Mouse (Mus musculus): ENCODE measurements around the gene 6430548M08Rik. TPM values are rescaled to one million over a fixed set of nuclear protein-coding genes. Genes with fewer than 3 reads are reported as not detected.

6430548M08Rik gene
- polyA plus RNA-seq, 1 experiment from 2014 or later, result 3.4 TPM

DNA sequence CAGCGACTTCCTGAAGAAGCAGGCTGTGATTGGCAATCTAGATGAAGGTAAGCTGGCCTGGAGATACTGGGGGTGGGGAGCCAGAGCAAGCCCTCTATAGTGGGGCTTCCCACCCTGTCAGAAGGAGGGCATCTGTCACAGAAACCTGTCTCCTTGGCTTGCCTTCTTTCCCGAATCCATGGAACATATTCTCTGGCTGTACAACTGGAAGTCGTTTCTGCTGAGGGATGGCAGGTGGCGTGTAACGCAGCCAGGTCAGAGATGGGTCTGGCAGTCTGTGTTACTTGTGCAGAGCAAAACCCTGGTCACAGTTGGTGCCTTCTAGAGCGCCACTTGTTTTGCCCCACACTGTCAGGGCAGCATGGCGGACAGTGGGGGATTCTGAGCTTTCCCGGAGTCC is 46.4 kb downstream of the 6430548M08Rik start:
- peaks cover 60% of the 10 kb centered on the region for H3K4me1 ChIP-seq
- WGBS, result 80% methylated on average over 8 of the region's 8 CpGs
- no peaks in the 10 kb centered on the region for H3K9me3 ChIP-seq
- peaks cover 40% of the 10 kb centered on the region for H3K27me3 ChIP-seq (replicated peaks; ENCODE audit: low read depth, poor library complexity, severe bottlenecking)
- no peak for DNase-seq (ENCODE audit: low spot score)
- no peak overlapping the region for H3K27ac ChIP-seq (replicated peaks)
- no peaks in the 10 kb centered on the region for H3K36me3 ChIP-seq (replicated peaks)
- H3K4me3 ChIP-seq, result no peak overlapping the region

DNA sequence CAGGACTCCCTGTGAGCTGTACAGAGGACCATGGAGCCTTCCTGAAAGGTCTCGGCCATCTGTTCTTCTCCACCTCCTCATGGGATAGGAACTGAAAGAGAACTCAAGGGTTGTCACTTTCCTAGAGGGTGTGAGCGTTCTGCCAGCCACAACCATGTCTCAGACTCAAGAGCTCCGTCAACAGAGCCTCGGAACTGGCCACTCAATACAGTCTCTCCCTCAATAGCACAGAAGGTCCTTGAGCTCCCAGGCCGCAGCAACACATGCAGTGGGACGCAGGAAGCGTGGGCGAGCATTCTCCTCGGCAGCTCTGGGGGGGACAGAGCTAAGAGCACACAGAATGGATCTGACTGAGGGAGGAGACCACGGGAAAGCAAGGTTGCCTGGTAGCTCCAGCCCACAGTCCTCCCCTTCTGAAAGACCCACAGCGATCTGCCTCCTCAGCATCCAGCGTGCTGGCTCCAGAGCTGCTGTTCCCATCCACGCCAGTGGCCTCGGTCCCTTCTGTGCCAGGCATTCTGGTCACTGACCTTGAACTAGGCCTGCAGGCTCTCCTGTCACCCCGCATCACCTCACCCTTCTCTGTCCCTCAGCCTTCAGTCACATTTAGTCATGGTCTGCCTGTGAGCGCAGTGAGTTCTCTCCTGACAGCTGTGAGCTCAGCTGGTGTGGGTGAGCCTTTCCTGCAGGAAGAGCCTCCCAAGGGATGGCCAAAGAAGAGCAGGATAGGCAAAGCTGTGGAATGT is 47.9 kb downstream of the 6430548M08Rik start:
- Histone ChIP-seq H3K27ac (replicated peaks) (no peak overlapping the region), H3K36me3 (replicated peaks) (no peaks in the 10 kb centered on the region), H3K27me3 (replicated peaks; ENCODE audit: low read depth, poor library complexity, severe bottlenecking) (peaks cover 53% of the 10 kb centered on the region), H3K9me3 (no peaks in the 10 kb centered on the region), H3K4me1 (peaks cover 46% of the 10 kb centered on the region), H3K4me3 (no peak overlapping the region)
- no peak for DNase-seq (ENCODE audit: low spot score)
- WGBS, result 79% methylated on average over 16 of the region's 16 CpGs

DNA sequence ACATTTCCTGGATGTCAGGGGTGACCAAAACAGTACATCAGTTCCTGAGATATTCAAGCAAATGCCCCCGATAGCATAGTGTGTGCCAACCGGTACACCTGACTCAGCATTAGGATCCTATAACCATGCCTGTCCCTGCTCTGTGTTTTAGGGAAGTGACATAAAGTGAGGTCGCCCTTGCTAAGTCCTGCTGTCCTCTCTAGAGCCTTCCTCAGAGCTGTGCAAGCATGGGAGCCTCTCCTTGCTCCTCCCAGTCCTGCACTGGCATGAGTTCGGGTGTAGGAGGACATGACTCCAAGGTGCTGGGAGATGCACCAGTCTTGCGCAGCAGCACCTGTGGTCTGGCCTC is 48.4 kb downstream of the 6430548M08Rik start:
- DNase-seq (ENCODE audit: low spot score), result no peak
- Histone ChIP-seq H3K27me3 (replicated peaks; ENCODE audit: low read depth, poor library complexity, severe bottlenecking) (peaks cover 58% of the 10 kb centered on the region), H3K27ac (replicated peaks) (no peak overlapping the region), H3K4me1 (peaks cover 41% of the 10 kb centered on the region), H3K9me3 (no peaks in the 10 kb centered on the region), H3K4me3 (no peak overlapping the region), H3K36me3 (replicated peaks) (no peaks in the 10 kb centered on the region)
- 87% methylated on average over 5 of the region's 5 CpGs for WGBS

DNA sequence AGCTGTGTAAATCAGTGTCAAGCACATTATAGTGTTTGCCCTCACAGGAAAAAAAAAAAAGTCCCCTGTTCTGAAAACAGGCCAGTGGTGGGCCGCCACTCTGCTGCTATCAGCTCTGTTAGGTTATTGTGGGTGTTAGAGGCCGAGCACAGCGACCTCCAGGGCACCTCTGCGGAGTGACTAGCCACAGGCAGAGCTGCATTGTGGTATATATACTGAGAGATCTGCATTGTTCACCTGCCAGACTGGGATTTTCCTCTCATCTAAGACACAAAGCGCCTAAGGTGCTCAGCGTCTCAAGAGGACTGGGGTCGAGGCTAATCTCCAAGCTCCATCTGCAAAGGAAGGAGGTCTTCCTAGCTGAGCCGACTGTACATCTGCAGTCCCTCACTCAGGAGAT is 49.4 kb downstream of the 6430548M08Rik start:
- 73% methylated on average over 8 of the region's 8 CpGs for WGBS

DNA sequence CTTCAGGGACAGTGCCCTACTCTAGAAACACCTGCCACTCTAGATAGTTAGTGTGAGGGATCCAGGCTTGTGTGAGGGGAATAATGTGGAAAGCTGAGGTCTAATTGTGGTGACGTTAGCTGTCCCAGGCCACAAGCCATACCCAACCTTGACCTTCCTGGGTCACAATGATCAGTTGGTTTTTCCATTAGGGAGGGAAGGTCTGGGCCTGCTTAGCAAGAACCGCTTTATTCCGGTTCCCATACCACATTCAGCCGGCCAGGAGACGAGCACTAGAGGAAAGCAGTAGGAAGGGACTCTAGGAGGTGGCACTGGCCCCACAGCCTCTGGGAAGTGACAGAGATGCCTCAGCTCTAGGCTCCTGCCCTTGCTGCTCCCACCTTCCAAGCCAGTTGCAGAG is 50.1 kb downstream of the 6430548M08Rik start:
- Histone ChIP-seq H3K9me3 (no peaks in the 10 kb centered on the region), H3K36me3 (replicated peaks) (no peaks in the 10 kb centered on the region), H3K27ac (replicated peaks) (0 out of 2 replicates have a peak overlapping the region, but pooled peaks have one; percentile 5), H3K4me1 (peaks cover 53% of the 10 kb centered on the region), H3K27me3 (replicated peaks; ENCODE audit: low read depth, poor library complexity, severe bottlenecking) (peaks cover 72% of the 10 kb centered on the region), H3K4me3 (no peak overlapping the region)
- DNase-seq (ENCODE audit: low spot score), result no peak
- WGBS, result 79% methylated on average over 5 of the region's 5 CpGs

More for the DNA sequence above, 49.4 kb downstream of the 6430548M08Rik start:
- Histone ChIP-seq H3K9me3 (no peaks in the 10 kb centered on the region), H3K4me3 (no peak overlapping the region), H3K4me1 (peaks cover 48% of the 10 kb centered on the region), H3K27ac (replicated peaks) (no peak overlapping the region), H3K27me3 (replicated peaks; ENCODE audit: low read depth, poor library complexity, severe bottlenecking) (peaks cover 68% of the 10 kb centered on the region), H3K36me3 (replicated peaks) (no peaks in the 10 kb centered on the region)
- no peak for DNase-seq (ENCODE audit: low spot score)

DNA sequence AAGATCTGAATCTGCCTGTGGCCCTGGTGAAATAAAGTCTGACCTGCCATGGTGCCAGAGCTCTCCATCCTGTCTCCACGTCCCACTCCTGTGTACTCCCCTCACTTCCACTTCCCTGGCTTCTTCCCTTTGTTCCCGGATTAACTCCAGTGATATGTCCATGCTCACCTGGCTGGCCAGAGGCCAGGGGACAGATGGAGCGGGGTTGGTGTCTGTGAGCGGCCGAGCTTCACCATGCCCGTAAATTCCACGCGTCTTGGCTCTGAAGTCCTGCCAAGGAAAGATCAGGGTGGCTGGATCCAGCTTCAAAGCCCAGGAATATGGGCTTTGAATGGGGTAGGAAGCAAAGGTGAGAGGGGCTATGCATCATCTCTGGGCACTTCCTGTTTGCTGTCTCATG is 53.2 kb downstream of the 6430548M08Rik start:
- H3K27ac ChIP-seq (replicated peaks), result no peak overlapping the region
- 90% methylated on average over 8 of the region's 8 CpGs for WGBS
- H3K9me3 ChIP-seq, result no peaks in the 10 kb centered on the region
- no peak for DNase-seq (ENCODE audit: low spot score)
- peaks cover 63% of the 10 kb centered on the region for H3K27me3 ChIP-seq (replicated peaks; ENCODE audit: low read depth, poor library complexity, severe bottlenecking)
- no peaks in the 10 kb centered on the region for H3K36me3 ChIP-seq (replicated peaks)
- H3K4me3 ChIP-seq, result no peak overlapping the region
- peaks cover 51% of the 10 kb centered on the region for H3K4me1 ChIP-seq

DNA sequence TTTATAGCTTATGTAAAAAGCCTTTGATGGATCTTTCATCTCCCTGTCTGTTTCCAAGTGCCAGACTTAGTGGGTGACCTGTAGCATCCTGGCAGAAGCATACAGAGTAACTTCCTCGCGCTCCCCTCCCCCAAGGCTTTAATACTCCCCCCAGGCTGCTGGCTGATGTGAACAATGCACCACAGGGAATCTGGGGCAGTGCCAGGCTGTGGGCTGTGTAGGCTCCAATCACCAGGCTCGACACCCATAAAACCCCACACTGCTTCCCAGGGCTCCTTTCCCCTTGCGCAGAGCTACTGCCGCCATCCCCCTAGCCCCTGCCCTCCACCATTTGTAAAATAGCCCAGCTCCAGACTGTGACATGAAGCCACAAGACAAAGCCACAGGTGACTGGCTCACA is 53.9 kb downstream of the 6430548M08Rik start:
- Histone ChIP-seq H3K4me3 (no peak overlapping the region), H3K36me3 (replicated peaks) (no peaks in the 10 kb centered on the region), H3K27ac (replicated peaks) (peak overlapping the region; percentile 37), H3K9me3 (no peaks in the 10 kb centered on the region), H3K4me1 (peaks cover 46% of the 10 kb centered on the region), H3K27me3 (replicated peaks; ENCODE audit: low read depth, poor library complexity, severe bottlenecking) (peaks cover 64% of the 10 kb centered on the region)
- DNase-seq (ENCODE audit: low spot score), result no peak
- WGBS, result 29% methylated on average over 5 of the region's 5 CpGs

DNA sequence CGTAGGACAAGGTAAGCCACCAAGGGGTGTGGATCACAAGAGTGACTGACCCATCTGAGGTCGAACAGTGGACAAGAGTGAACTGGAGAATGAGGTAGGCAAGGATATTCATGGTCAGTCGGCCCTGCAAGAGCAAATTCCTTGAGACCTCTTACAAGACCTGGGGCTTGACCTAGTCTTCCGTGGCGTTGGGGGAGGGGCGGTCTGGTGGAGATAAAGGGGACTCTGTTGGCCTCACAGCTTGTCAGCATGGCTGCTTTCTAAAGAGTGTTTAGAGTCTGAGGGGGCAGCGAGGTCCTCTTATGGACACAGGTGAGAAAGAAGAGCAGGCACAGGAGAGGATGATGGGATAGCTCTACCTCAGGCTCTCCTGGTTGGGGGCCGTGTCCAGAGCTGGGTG is 55.2 kb downstream of the 6430548M08Rik start:
- DNase-seq (ENCODE audit: low spot score), result no peak
- Histone ChIP-seq H3K27ac (replicated peaks) (no peak overlapping the region; the same call in 1 of the 2 replicates), H3K4me3 (no peak overlapping the region), H3K36me3 (replicated peaks) (no peaks in the 10 kb centered on the region), H3K4me1 (peaks cover 36% of the 10 kb centered on the region), H3K9me3 (no peaks in the 10 kb centered on the region), H3K27me3 (replicated peaks; ENCODE audit: low read depth, poor library complexity, severe bottlenecking) (peaks cover 74% of the 10 kb centered on the region)
- WGBS, result 37% methylated on average over 8 of the region's 8 CpGs

DNA sequence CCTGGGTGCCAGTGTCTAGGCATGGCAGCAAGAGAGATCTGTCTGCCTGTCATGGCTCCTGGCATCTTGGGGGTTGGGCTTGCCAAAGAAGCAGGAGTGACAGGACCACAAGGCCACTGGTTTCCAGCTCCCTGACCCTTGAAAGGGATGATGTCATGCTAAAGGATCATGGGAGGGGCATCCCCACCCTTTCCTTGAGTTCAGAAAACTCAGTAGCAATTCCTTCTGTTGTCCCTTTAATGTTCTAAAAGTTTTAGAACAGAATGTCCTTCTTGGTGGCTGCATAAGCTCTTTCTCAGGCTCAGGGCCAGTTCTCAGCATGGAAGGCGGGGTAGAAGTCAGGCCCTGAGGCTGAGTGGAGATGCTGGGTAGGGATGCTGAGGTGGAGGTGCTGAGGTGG is 59.2 kb downstream of the 6430548M08Rik start:
- Histone ChIP-seq H3K27me3 (replicated peaks; ENCODE audit: low read depth, poor library complexity, severe bottlenecking) (peaks cover 82% of the 10 kb centered on the region), H3K4me3 (no peak overlapping the region), H3K4me1 (peaks cover 63% of the 10 kb centered on the region), H3K27ac (replicated peaks) (no peak overlapping the region), H3K9me3 (no peaks in the 10 kb centered on the region), H3K36me3 (replicated peaks) (no peaks in the 10 kb centered on the region)
- DNase-seq (ENCODE audit: low spot score), result no peak
- 67% methylated on average over 1 of the region's 1 CpGs for WGBS

DNA sequence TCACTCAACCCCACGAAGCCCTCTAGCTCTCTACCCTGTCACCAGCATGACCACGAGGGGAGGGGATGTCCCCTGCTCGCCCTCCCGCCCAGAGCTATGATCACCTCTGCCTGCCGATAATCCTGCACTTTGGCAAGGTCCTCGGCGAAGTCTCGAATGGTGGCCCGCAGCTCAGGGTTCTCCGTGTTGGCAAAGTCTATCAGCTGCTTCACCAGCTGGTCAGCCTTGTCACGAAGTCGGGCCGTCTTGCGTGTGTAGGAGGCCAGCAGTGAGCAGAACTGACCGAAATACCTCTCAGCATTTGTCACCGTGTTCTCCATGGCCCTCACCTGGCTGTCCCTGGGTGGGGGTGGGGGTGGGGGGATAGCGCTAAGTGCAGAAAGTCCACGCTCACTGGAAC is 60.7 kb downstream of the 6430548M08Rik start:
- Histone ChIP-seq H3K27me3 (replicated peaks; ENCODE audit: low read depth, poor library complexity, severe bottlenecking) (peaks cover 74% of the 10 kb centered on the region), H3K27ac (replicated peaks) (no peak overlapping the region)

DNA sequence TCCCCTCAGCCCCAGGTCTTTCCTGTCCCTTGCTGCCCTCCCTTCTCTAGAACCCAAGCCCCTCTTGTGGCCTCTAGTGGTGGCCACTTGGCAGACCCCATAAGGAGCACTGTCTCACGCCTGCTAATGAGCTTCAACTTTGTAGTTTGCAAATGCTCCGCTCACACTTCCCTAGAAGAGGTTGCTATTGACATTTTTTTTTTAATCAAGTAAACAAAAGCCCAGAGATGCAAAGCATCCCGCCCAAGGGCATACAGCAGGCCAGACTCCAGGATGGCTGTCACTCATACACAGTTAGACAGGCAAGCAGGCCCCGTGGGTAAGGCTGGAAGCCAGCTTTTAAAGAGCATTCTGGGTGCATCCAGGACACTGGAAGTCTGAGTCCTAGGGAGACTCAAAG is 62.7 kb downstream of the 6430548M08Rik start:
- H3K9me3 ChIP-seq, result no peaks in the 10 kb centered on the region
- DNase-seq (ENCODE audit: low spot score), result no peak
- H3K4me1 ChIP-seq, result peaks cover 71% of the 10 kb centered on the region
- WGBS, result 12% methylated on average over 4 of the region's 4 CpGs
- peak overlapping the region; percentile 84 for H3K27ac ChIP-seq (replicated peaks)
- H3K27me3 ChIP-seq (replicated peaks; ENCODE audit: low read depth, poor library complexity, severe bottlenecking), result peaks cover 68% of the 10 kb centered on the region
- peak overlapping the region; percentile 45 for H3K4me3 ChIP-seq
- H3K36me3 ChIP-seq (replicated peaks), result no peaks in the 10 kb centered on the region

More for the DNA sequence above, 60.7 kb downstream of the 6430548M08Rik start:
- Histone ChIP-seq H3K4me1 (peaks cover 64% of the 10 kb centered on the region), H3K36me3 (replicated peaks) (no peaks in the 10 kb centered on the region), H3K4me3 (no peak overlapping the region), H3K9me3 (no peaks in the 10 kb centered on the region)
- DNase-seq (ENCODE audit: low spot score), result no peak
- WGBS, result 44% methylated on average over 18 of the region's 18 CpGs

DNA sequence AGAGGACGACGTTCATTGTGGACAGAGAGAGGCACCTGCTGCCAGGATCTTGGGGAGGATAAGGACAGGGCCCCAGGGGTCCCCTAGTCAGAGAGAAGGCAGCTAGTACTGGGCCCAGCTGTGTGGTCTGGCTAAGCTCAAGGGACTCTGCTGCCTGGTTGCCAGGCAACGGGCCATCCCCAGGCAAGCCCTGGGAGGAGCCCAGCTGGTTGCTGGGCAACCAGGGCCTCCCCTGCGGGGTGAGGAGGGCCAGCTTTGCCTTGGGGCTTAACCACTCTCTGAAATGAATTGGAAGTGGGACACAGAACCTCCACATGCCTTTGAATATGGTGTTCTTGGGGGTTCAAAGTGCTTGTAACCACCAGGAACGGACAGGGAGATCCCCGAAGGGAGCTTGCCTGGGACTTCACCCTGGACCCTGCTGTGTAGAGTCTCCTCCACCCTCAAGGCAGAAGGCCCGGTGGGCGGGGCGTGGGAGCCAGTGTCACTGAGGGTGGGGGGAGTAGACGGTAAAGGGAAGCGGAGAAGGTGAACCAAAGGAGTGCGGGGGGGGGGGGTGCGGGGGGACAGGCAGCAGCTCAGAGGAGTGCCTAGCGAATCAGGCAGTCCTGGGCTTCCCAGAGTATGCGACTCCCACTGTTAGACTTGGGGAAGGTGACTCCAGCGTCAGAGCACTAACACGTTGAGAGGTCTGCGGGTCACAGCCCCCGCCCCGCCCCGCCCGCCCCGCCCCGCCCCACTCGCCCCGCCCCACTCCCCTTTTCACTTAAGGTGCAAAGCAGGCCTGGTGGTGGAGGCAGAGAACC is 63.6 kb downstream of the 6430548M08Rik start, which contains the start of gene Fam92b:
Fam92b (minus strand) TSS at position 149 of the 806 bp plus-strand sequence.
- peak within 1 kb of the TSS; percentile 84 for H3K27ac ChIP-seq (replicated peaks)
- H3K27me3 ChIP-seq (replicated peaks; ENCODE audit: low read depth, poor library complexity, severe bottlenecking), result peaks cover 59% of the 10 kb centered on the region
- WGBS, result under 1% methylated on average over 26 of the region's 26 CpGs
- H3K4me1 ChIP-seq, result peaks cover 66% of the 10 kb centered on the region
- H3K9me3 ChIP-seq, result no peaks in the 10 kb centered on the region
- no peaks in the 10 kb centered on the region for H3K36me3 ChIP-seq (replicated peaks)
- DNase-seq (ENCODE audit: low spot score), result peak; percentile 90
- peak within 1 kb of the TSS; percentile 45 for H3K4me3 ChIP-seq

DNA sequence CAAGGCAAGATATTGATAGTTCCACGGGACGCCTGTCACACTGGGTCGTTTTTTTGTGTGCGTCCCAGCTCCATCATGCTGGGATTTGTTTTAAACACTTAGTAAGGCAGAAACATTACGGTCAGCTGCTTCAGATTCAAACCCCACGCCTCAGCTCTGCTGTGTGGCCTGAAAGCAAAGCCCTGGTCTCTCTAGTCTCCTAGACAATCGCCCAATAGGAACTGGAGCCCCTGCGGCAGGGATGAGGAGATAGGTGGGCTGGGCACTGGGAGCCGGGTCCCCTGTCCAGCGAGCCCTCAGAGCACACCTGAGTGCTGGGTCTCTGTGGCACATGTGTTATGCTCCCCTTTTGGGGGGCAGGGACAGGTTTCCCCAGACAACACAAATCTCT is 64.2 kb downstream of the 6430548M08Rik start:
- H3K4me3 ChIP-seq, result peak overlapping the region; percentile 45
- peaks cover 66% of the 10 kb centered on the region for H3K4me1 ChIP-seq
- H3K36me3 ChIP-seq (replicated peaks), result no peaks in the 10 kb centered on the region
- 4% methylated on average over 10 of the region's 10 CpGs for WGBS
- no peak for DNase-seq (ENCODE audit: low spot score)
- peak overlapping the region; percentile 84 for H3K27ac ChIP-seq (replicated peaks)
- no peaks in the 10 kb centered on the region for H3K9me3 ChIP-seq
- peaks cover 55% of the 10 kb centered on the region for H3K27me3 ChIP-seq (replicated peaks; ENCODE audit: low read depth, poor library complexity, severe bottlenecking)
